Mouse (Mus musculus) embryonic fibroblast, embryonic 13.5 days (primary cell): Measurements from ENCODE around the gene Fam198b. TPM values are rescaled to one million over a fixed set of nuclear protein-coding genes. Genes with fewer than 3 reads are reported as not detected.
"Not testable (repeated sequence)": the region's sequence is repeated elsewhere in the genome, so short reads cannot be mapped to it uniquely, and the experiment has no call there.

Experiments
- H3K27ac ChIP-seq: 2 replicates; pipeline ENCODE4 v1.5.1; 2012; ENCODE audit warnings: low read length, control low read depth, inconsistent platforms; ENCODE audit not compliant: insufficient read depth
- H3K4me1 ChIP-seq: 2 replicates; pipeline ENCODE4 v1.6.1; 2011; ENCODE audit warnings: low read length; ENCODE audit not compliant: control insufficient read depth, insufficient read depth
- H3K4me3 ChIP-seq: 2 replicates; pipeline ENCODE4 v1.5.1; 2011; ENCODE audit warnings: mild to moderate bottlenecking, control low read depth, low read length; ENCODE audit not compliant: insufficient read depth
- CTCF ChIP-seq: IDR thresholded peaks from 2 replicates; pipeline ENCODE4 v1.5.1; 2011; ENCODE audit warnings: mild to moderate bottlenecking, control low read depth, low read length, moderate library complexity, borderline replicate concordance; ENCODE audit not compliant: insufficient read depth
- POLR2A ChIP-seq: IDR thresholded peaks from 2 replicates; pipeline ENCODE4 v1.6.1; 2011; ENCODE audit warnings: low read depth, mild to moderate bottlenecking, control low read depth, low read length, moderate library complexity
- polyA plus RNA-seq: library from polyadenylated mRNA; stranded (reverse); fragments of >200 nt; gene quantifications from 2 replicates; pipeline ENCODE4 v1.2.4, GENCODE M21; 2011; ENCODE audit warnings: low read depth; ENCODE audit not compliant: missing spikeins, insufficient read length

The Fam198b gene
- polyA plus RNA-seq, 1 experiment = 188 TPM

DNA sequence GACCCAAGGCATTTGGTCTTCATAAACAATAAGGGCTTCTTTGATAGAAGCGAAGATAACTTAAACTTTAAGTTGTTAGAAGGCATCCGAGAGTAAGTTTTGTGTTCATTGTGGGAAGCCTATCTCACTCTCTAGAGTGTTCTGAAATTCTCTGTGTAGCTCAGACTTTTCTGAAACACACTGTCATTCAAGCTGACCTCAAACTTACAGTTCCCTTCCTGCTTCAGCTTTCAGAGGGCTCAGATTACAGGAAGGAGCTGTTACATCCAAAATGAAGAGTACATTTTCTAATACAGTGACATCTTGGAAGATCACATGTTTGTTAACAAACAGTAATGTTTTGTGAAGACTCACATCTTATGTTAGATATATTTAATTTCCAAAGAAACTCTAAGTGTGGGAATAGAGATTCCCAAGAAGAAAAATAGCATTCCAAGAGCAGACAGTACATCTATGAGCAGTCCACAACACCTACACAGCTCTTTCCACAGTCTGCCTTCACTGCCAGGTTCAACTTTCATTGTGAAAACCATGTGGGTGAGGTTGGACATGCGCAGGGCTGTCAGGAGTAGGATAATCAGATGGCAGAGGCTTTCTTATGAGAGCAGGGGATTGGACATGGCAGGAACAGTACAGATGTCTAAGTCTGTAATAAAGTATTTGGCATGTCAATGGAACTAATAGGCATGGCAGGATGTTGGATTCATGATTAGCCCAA, 52.6 kb downstream of the Fam198b start:
- TF ChIP-seq POLR2A (no peak; the same call in 1 of the 2 replicates), CTCF (no peak)
- H3K4me1 ChIP-seq = peaks cover 13% of the 10 kb centered on the region
- H3K27ac ChIP-seq = peak overlapping the region; percentile 99
- no peak overlapping the region for H3K4me3 ChIP-seq

GRCm38 (mm10) chr3:79947736-79948135, 63.4 kb downstream of the Fam198b start:
- H3K4me3 ChIP-seq = no peak overlapping the region
- TF ChIP-seq CTCF (no peak), POLR2A (no peak)
- peak overlapping the region; percentile 72 for H3K27ac ChIP-seq
- H3K4me1 ChIP-seq = 0 out of 2 replicates have a peak, but pooled peaks cover 4% of the 10 kb centered on the region

- H3K4me3 ChIP-seq = no peak overlapping the region
- H3K27ac ChIP-seq = peak overlapping the region; percentile 72; the same call in 1 of the 2 replicates
- 0 out of 2 replicates have a peak, but pooled peaks cover 4% of the 10 kb centered on the region for H3K4me1 ChIP-seq
- no peak for TF ChIP-seq CTCF
- no peak for TF ChIP-seq POLR2A
These were observed 63.8 kb downstream of the Fam198b start for GRCm38 (mm10) chr3:79948151-79948550.

- Histone ChIP-seq H3K4me1 (no peaks in the 10 kb centered on the region), H3K4me3 (no peak overlapping the region), H3K27ac (no peak overlapping the region)
- TF ChIP-seq CTCF (no peak), POLR2A (no peak)
These were observed 68.9 kb downstream of the Fam198b start for GRCm38 (mm10) chr3:79953164-79953759.

- no peak overlapping the region for H3K27ac ChIP-seq
- TF ChIP-seq CTCF (no peak), POLR2A (no peak)
These were observed 70.9 kb downstream of the Fam198b start for GRCm38 (mm10) chr3:79955262-79955661.

GRCm38 (mm10) chr3:79956792-79957191, 72.5 kb downstream of the Fam198b start:
- TF ChIP-seq POLR2A = no peak
- no peak for TF ChIP-seq CTCF
- Histone ChIP-seq H3K27ac (no peak overlapping the region), H3K4me1 (no peaks in the 10 kb centered on the region), H3K4me3 (no peak overlapping the region)

More at GRCm38 (mm10) chr3:79955262-79955661, 70.9 kb downstream of the Fam198b start:
- Histone ChIP-seq H3K4me1 (no peaks in the 10 kb centered on the region), H3K4me3 (no peak overlapping the region)

GRCm38 (mm10) chr3:79957752-79958151, 73.4 kb downstream of the Fam198b start:
- no peaks in the 10 kb centered on the region for H3K4me1 ChIP-seq
- TF ChIP-seq POLR2A (no peak), CTCF (no peak)
- H3K27ac ChIP-seq = no peak overlapping the region
- no peak overlapping the region for H3K4me3 ChIP-seq

- H3K27ac ChIP-seq = no peak overlapping the region
- no peak for TF ChIP-seq POLR2A
- no peak for TF ChIP-seq CTCF
These were observed 82.4 kb downstream of the Fam198b start for GRCm38 (mm10) chr3:79966709-79967108.

DNA sequence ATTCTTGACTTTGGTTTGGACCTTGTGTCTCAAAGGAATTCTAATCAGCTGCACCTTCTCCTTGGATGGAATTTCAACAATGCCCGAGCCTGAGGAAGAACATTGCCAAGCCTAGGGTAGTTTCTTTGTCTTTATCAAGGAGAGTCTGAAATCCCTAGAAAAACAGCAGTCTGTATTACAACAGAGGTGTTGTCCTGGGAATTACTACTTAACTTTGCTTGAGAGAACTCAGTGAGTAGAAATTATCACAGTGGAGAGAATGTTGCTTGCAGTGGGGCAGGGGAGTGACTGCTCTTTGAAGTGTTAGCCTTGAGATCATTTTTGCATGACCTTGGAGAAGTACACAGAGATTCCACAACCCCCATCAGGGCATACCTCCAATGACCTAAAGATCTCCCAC, 83.0 kb downstream of the Fam198b start:
- Histone ChIP-seq H3K4me1 (no peaks in the 10 kb centered on the region), H3K27ac (no peak overlapping the region), H3K4me3 (no peak overlapping the region)
- TF ChIP-seq CTCF (no peak), POLR2A (no peak)

More at GRCm38 (mm10) chr3:79966709-79967108, 82.4 kb downstream of the Fam198b start:
- Histone ChIP-seq H3K4me1 (no peaks in the 10 kb centered on the region), H3K4me3 (no peak overlapping the region)

GRCm38 (mm10) chr3:79968426-79968825, 84.1 kb downstream of the Fam198b start:
- TF ChIP-seq CTCF = no peak
- no peak for TF ChIP-seq POLR2A
- Histone ChIP-seq H3K4me3 (no peak overlapping the region), H3K27ac (no peak overlapping the region), H3K4me1 (no peaks in the 10 kb centered on the region)

- not testable (repeated sequence) for H3K27ac ChIP-seq, H3K4me1 ChIP-seq, H3K4me3 ChIP-seq
These were observed 85.2 kb downstream of the Fam198b start for GRCm38 (mm10) chr3:79969536-79969935.
